ENCODE assay signal across 16 mouse cellular contexts in the genomic region with DNA sequence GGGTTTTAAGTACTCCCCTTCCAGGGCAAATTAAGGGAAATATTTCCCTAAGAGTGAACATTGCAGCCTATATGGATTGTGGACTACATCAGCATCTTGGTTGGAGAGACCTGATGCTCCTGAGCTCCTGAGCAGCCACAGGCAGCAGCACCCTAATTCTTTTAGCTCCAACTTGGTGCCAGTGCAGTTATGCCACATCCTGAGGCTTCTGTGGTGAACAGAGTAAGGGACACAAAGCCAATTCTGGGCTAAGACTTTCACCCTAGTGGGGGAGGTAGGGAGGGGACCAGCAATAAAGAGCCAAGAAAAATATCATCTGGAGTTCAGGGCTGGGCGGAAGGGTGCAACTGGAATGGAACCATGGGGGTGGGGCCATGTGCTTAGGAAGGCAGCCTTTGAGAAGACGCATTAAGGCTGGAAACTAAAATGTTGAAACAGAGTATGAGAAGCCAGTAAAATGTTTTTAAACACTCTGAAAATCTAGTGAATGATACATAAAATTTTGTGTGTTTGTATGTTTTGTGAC.
DNase-seq lines count a peak whose midpoint lies in the region; ATAC-seq lines count a peak whose summit lies in the region.
"Had no signal": no experiment of that assay in that cellular context is flagged by ENCODE, and none has a peak within 500 bp of the region (broad histone marks: within the 10 kb centered on the region; RNA-seq: fewer than 3 reads in every experiment).

No protein-coding gene starts in this region.

- no peak overlapping the region for H3K4me3 ChIP-seq in kidney, embryonic 16.5 days (ENCODE audit: low read length)
- H3K4me3 ChIP-seq in kidney, embryonic 14.5 days (ENCODE audit: low read length) = no peak overlapping the region
- H3K4me3 ChIP-seq in liver, embryonic 12.5 days = no peak overlapping the region
- H3K4me3 ChIP-seq: embryonic facial prominence, embryonic 15.5 days; neural tube, embryonic 15.5 days had no signal

- DNase-seq in heart, adult 9 months (ENCODE audit: low spot score in 2 of 2) = peak; percentile 66 to 68
- peak; percentile 23 to 33 for DNase-seq in kidney, postnatal 36 days
- DNase-seq in thymus, postnatal 14 days = no peak
- DNase-seq: adrenal gland, adult 8-10 months; cerebellum, postnatal 14 days; thymus, adult 2 months had no signal

- no peaks in the 10 kb centered on the region for H3K9me3 ChIP-seq in kidney, embryonic 16.5 days (ENCODE audit: low read length)
- H3K9me3 ChIP-seq in kidney, embryonic 14.5 days (ENCODE audit: control insufficient read depth, low read length) = no peaks in the 10 kb centered on the region
- no peaks in the 10 kb centered on the region for H3K9me3 ChIP-seq in liver, embryonic 12.5 days (replicated peaks)
- H3K9me3 ChIP-seq: embryonic facial prominence, embryonic 15.5 days; neural tube, embryonic 15.5 days had no signal

- 41% methylated on average over 2 of the region's 2 CpGs for WGBS in kidney, embryonic 16.5 days
- WGBS in kidney, embryonic 14.5 days = 62% methylated on average over 2 of the region's 2 CpGs
- WGBS in liver, embryonic 12.5 days (ENCODE audit: insufficient replicate concordance) = 77% methylated on average over 2 of the region's 2 CpGs

- no peaks in the 10 kb centered on the region for H3K27me3 ChIP-seq in kidney, embryonic 16.5 days (ENCODE audit: insufficient read depth, low read length)
- H3K27me3 ChIP-seq in kidney, embryonic 14.5 days (ENCODE audit: control insufficient read depth, insufficient read depth, low read length) = no peaks in the 10 kb centered on the region
- no peaks in the 10 kb centered on the region for H3K27me3 ChIP-seq in liver, embryonic 12.5 days (replicated peaks)
- H3K27me3 ChIP-seq: embryonic facial prominence, embryonic 15.5 days; neural tube, embryonic 15.5 days had no signal

- no peak overlapping the region for H3K27ac ChIP-seq in kidney, embryonic 16.5 days (ENCODE audit: low read length)
- no peak overlapping the region for H3K27ac ChIP-seq in kidney, embryonic 14.5 days (ENCODE audit: low read depth, low read length)
- H3K27ac ChIP-seq in liver, embryonic 12.5 days = no peak overlapping the region
- H3K27ac ChIP-seq: embryonic facial prominence, embryonic 15.5 days; hindbrain, postnatal 0 days; macrophage; neural tube, embryonic 15.5 days had no signal

- H3K4me2 ChIP-seq in kidney, embryonic 16.5 days (replicated peaks; ENCODE audit: low read depth, low read length) = no peak overlapping the region
- no peak overlapping the region for H3K4me2 ChIP-seq in kidney, embryonic 14.5 days (replicated peaks; ENCODE audit: low read depth, low read length)
- no peak overlapping the region for H3K4me2 ChIP-seq in liver, embryonic 12.5 days
- H3K4me2 ChIP-seq: embryonic facial prominence, embryonic 15.5 days; liver, embryonic 11.5 days; neural tube, embryonic 15.5 days had no signal

- H3K36me3 ChIP-seq in kidney, embryonic 16.5 days (ENCODE audit: insufficient read depth, low read length) = no peaks in the 10 kb centered on the region
- no peaks in the 10 kb centered on the region for H3K36me3 ChIP-seq in kidney, embryonic 14.5 days (ENCODE audit: control insufficient read depth, insufficient read depth, low read length)
- no peaks in the 10 kb centered on the region for H3K36me3 ChIP-seq in liver, embryonic 12.5 days
- H3K36me3 ChIP-seq: embryonic facial prominence, embryonic 15.5 days; neural tube, embryonic 15.5 days had no signal

- ATAC-seq in kidney, embryonic 16.5 days (ENCODE audit: low FRiP score, low TSS enrichment) = peak; percentile 61; the same call in 1 of the 2 replicates
- ATAC-seq in kidney, embryonic 14.5 days (ENCODE audit: low FRiP score, low TSS enrichment) = no peak
- ATAC-seq in common myeloid progenitor, adult 5-6 weeks (replicated peaks; ENCODE audit: low read depth, poor library complexity, severe bottlenecking) = peak; percentile 55
- no peak for ATAC-seq in liver, embryonic 12.5 days
- ATAC-seq: forebrain, embryonic 14.5 days; hindbrain, postnatal 0 days had no signal

- no peak overlapping the region for H3K9ac ChIP-seq in kidney, embryonic 16.5 days (replicated peaks; ENCODE audit: low read length)
- H3K9ac ChIP-seq in kidney, embryonic 14.5 days (ENCODE audit: low read depth, low read length) = no peak overlapping the region
- H3K9ac ChIP-seq in liver, embryonic 12.5 days = no peak overlapping the region
- H3K9ac ChIP-seq: embryonic facial prominence, embryonic 15.5 days; neural tube, embryonic 15.5 days had no signal

- H3K4me1 ChIP-seq in kidney, embryonic 16.5 days (ENCODE audit: insufficient read depth, low read length) = no peaks in the 10 kb centered on the region
- H3K4me1 ChIP-seq in kidney, embryonic 14.5 days (ENCODE audit: control insufficient read depth, insufficient read depth, low read length) = no peaks in the 10 kb centered on the region
- H3K4me1 ChIP-seq in liver, embryonic 12.5 days = no peaks in the 10 kb centered on the region
- H3K4me1 ChIP-seq: embryonic facial prominence, embryonic 15.5 days; neural tube, embryonic 15.5 days had no signal

Comparison
In these comparisons a context has a peak if more than half of its experiments do, and no peak if none do; other contexts are left out.
1. ATAC-seq: peak in kidney, embryonic 16.5 days (single experiment) and common myeloid progenitor, adult 5-6 weeks (single experiment); none in kidney, embryonic 14.5 days (single experiment) and liver, embryonic 12.5 days (single experiment).